Mouse (Mus musculus): ENCODE data around the gene Camk2n1. TPM values are rescaled to one million over a fixed set of nuclear protein-coding genes. Genes with fewer than 3 reads are reported as not detected.
A peak's percentile ranks its signal among the peaks of the same experiment; 100 is the strongest.

Camk2n1 gene
- polyA plus RNA-seq, 1 experiment from 2014 or later, result 2.5 TPM

DNA sequence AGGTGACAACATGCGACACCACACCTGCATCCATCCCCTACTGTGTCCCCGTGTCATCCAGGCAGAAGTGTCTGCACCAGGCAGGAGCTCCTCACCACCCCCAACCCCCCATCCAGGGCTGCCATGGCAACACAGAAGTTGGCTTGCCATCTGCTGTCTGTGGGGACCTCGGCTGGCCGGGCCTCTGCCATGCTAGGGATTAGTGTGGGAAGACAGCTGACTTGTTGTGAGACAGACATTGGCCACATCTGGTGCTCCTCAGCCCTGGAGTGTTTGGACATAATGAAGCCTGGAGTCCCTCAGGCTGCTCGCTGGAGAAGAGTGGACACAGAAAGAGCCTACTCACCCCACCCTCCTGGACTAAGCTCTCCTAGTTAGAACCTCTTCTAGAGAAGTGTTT, 40.8 kb downstream of the Camk2n1 start:
- H3K9ac ChIP-seq (ENCODE audit: low read depth, low read length), result no peak overlapping the region
- no peaks in the 10 kb centered on the region for H3K27me3 ChIP-seq (replicated peaks; ENCODE audit: control insufficient read depth, insufficient read depth, low read length)
- H3K36me3 ChIP-seq (ENCODE audit: control insufficient read depth, insufficient read depth, low read length), result no peaks in the 10 kb centered on the region
- ATAC-seq (ENCODE audit: low read depth) (peak; percentile 86), DNase-seq (ENCODE audit: low spot score) (peak; percentile 85)
- H3K4me1 ChIP-seq (ENCODE audit: control insufficient read depth, insufficient read depth, low read length), result peaks cover 27% of the 10 kb centered on the region
- H3K4me2 ChIP-seq (ENCODE audit: low read depth, low read length), result no peak overlapping the region
- peaks cover 4% of the 10 kb centered on the region; the same call in 1 of the 2 replicates for H3K9me3 ChIP-seq (ENCODE audit: control insufficient read depth, low read length)
- no peak overlapping the region for H3K4me3 ChIP-seq (ENCODE audit: low read depth, low read length)
- no peak overlapping the region for H3K27ac ChIP-seq (replicated peaks; ENCODE audit: low read depth, low read length)
- WGBS, result 14% methylated on average over 5 of the region's 5 CpGs

DNA sequence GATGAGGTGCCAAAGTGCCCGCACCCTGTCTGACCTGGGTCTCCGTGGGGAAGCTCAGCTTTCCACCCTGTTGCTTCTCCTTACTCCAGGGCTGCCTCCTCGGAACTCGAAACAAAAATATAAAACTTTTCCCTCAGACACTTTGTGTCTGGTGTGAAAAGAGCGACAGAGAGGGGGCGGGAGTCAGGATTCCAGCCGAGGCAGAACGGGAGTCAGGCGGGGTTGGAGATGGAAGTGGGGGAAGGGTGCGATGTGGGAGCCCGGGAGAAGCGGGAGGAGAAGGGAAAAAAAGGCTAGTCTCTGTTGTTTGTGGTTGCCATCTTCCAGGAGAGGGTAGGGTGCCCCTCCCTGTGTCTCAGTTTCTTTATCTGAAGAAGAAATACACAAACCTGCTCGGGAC, 41.7 kb downstream of the Camk2n1 start:
- Histone ChIP-seq H3K4me2 (ENCODE audit: low read depth, low read length) (peak overlapping the region; percentile 32), H3K36me3 (ENCODE audit: control insufficient read depth, insufficient read depth, low read length) (no peaks in the 10 kb centered on the region), H3K4me3 (ENCODE audit: low read depth, low read length) (no peak overlapping the region), H3K9me3 (ENCODE audit: control insufficient read depth, low read length) (peaks cover 4% of the 10 kb centered on the region; the same call in 1 of the 2 replicates), H3K4me1 (ENCODE audit: control insufficient read depth, insufficient read depth, low read length) (peaks cover 27% of the 10 kb centered on the region), H3K9ac (ENCODE audit: low read depth, low read length) (no peak overlapping the region), H3K27ac (replicated peaks; ENCODE audit: low read depth, low read length) (no peak overlapping the region; the same call in 1 of the 2 replicates), H3K27me3 (replicated peaks; ENCODE audit: control insufficient read depth, insufficient read depth, low read length) (no peaks in the 10 kb centered on the region)
- DNase-seq (ENCODE audit: low spot score) (no peak), ATAC-seq (ENCODE audit: low read depth) (no peak)
- 6% methylated on average over 13 of the region's 13 CpGs for WGBS

- H3K36me3 ChIP-seq (ENCODE audit: control insufficient read depth, insufficient read depth, low read length), result no peaks in the 10 kb centered on the region
- H3K27me3 ChIP-seq (replicated peaks; ENCODE audit: control insufficient read depth, insufficient read depth, low read length), result no peaks in the 10 kb centered on the region
- peaks cover 27% of the 10 kb centered on the region for H3K4me1 ChIP-seq (ENCODE audit: control insufficient read depth, insufficient read depth, low read length)
- no peak overlapping the region for H3K4me2 ChIP-seq (ENCODE audit: low read depth, low read length)
- H3K27ac ChIP-seq (replicated peaks; ENCODE audit: low read depth, low read length), result no peak overlapping the region
- H3K9ac ChIP-seq (ENCODE audit: low read depth, low read length), result no peak overlapping the region
- no peak overlapping the region for H3K4me3 ChIP-seq (ENCODE audit: low read depth, low read length)
- DNase-seq (ENCODE audit: low spot score) (no peak), ATAC-seq (ENCODE audit: low read depth) (no peak)
- H3K9me3 ChIP-seq (ENCODE audit: control insufficient read depth, low read length), result peaks cover 4% of the 10 kb centered on the region; the same call in 1 of the 2 replicates
- 74% methylated on average over 16 of the region's 24 CpGs for WGBS
Observed at GRCm38 (mm10) chr4:138496746-138497520, 42.8 kb downstream of the Camk2n1 start.

GRCm38 (mm10) chr4:138499856-138500645, 45.9 kb downstream of the Camk2n1 start:
- no peak overlapping the region for H3K9ac ChIP-seq (ENCODE audit: low read depth, low read length)
- H3K27me3 ChIP-seq (replicated peaks; ENCODE audit: control insufficient read depth, insufficient read depth, low read length), result peaks cover 6% of the 10 kb centered on the region
- 80% methylated on average over 21 of the region's 21 CpGs for WGBS
- H3K4me2 ChIP-seq (ENCODE audit: low read depth, low read length), result no peak overlapping the region
- no peaks in the 10 kb centered on the region for H3K36me3 ChIP-seq (ENCODE audit: control insufficient read depth, insufficient read depth, low read length)
- peaks cover 4% of the 10 kb centered on the region; the same call in 1 of the 2 replicates for H3K9me3 ChIP-seq (ENCODE audit: control insufficient read depth, low read length)
- no peak overlapping the region for H3K27ac ChIP-seq (replicated peaks; ENCODE audit: low read depth, low read length)
- H3K4me1 ChIP-seq (ENCODE audit: control insufficient read depth, insufficient read depth, low read length), result peaks cover 14% of the 10 kb centered on the region
- no peak for ATAC-seq (ENCODE audit: low read depth)
- no peak for DNase-seq (ENCODE audit: low spot score)
- no peak overlapping the region for H3K4me3 ChIP-seq (ENCODE audit: low read depth, low read length)

GRCm38 (mm10) chr4:138501048-138501447, 46.9 kb downstream of the Camk2n1 start:
- DNase-seq (ENCODE audit: low spot score), result no peak
- 70% methylated on average over 5 of the region's 5 CpGs for WGBS
- H3K36me3 ChIP-seq (ENCODE audit: control insufficient read depth, insufficient read depth, low read length), result no peaks in the 10 kb centered on the region

GRCm38 (mm10) chr4:138504632-138505101, 50.6 kb downstream of the Camk2n1 start:
- Histone ChIP-seq H3K4me3 (ENCODE audit: low read depth, low read length) (no peak overlapping the region), H3K27me3 (replicated peaks; ENCODE audit: control insufficient read depth, insufficient read depth, low read length) (peaks cover 10% of the 10 kb centered on the region), H3K36me3 (ENCODE audit: control insufficient read depth, insufficient read depth, low read length) (no peaks in the 10 kb centered on the region), H3K27ac (replicated peaks; ENCODE audit: low read depth, low read length) (no peak overlapping the region), H3K9ac (ENCODE audit: low read depth, low read length) (no peak overlapping the region), H3K4me2 (ENCODE audit: low read depth, low read length) (peak overlapping the region; percentile 7; the same call in 1 of the 2 replicates), H3K9me3 (ENCODE audit: control insufficient read depth, low read length) (no peaks in the 10 kb centered on the region), H3K4me1 (ENCODE audit: control insufficient read depth, insufficient read depth, low read length) (no peaks in the 10 kb centered on the region)
- 2% methylated on average over 16 of the region's 16 CpGs for WGBS
- ATAC-seq (ENCODE audit: low read depth), result peak; percentile 42; the same call in 1 of the 2 replicates
- DNase-seq (ENCODE audit: low spot score), result peak; percentile 60

More at GRCm38 (mm10) chr4:138501048-138501447, 46.9 kb downstream of the Camk2n1 start:
- no peak overlapping the region for H3K4me3 ChIP-seq (ENCODE audit: low read depth, low read length)
- no peak overlapping the region for H3K27ac ChIP-seq (replicated peaks; ENCODE audit: low read depth, low read length)
- H3K4me1 ChIP-seq (ENCODE audit: control insufficient read depth, insufficient read depth, low read length), result peaks cover 4% of the 10 kb centered on the region
- H3K9ac ChIP-seq (ENCODE audit: low read depth, low read length), result no peak overlapping the region
- peaks cover 4% of the 10 kb centered on the region; the same call in 1 of the 2 replicates for H3K9me3 ChIP-seq (ENCODE audit: control insufficient read depth, low read length)
- H3K4me2 ChIP-seq (ENCODE audit: low read depth, low read length), result no peak overlapping the region
- peaks cover 10% of the 10 kb centered on the region for H3K27me3 ChIP-seq (replicated peaks; ENCODE audit: control insufficient read depth, insufficient read depth, low read length)
- no peak for ATAC-seq (ENCODE audit: low read depth)

DNA sequence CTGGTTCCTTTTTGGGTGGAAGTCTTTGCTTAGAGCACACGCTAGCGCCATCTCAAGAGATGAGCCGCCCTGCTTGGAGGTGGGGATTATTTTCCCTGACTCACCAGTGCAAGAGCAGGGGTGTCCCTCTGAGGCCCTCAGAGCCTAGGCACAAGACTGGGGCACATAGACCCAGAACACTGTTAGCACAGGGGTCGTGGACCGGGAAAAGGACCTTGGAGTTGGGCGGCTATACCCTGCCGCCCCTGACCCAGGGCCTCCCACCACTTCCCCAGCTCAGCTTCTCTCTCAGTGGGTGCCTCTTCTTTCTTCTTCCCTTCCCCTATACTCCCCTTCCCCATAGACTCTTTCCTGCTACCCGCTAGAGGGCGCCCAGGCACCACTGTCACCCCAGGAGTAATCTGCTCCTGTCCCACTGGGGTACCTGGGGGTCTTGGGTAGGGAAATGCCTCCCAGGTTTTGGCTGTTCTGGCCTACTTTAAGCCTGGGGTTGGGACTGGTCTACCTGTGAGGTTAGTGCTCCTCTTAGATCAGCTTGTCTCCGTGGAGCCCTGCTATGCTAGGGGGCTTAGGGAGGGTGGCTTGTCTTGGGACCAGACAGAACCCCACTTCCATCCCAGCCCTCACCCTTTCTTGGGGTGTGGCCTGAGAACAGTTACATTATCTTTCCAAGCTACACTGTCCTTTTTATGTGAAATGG, 51.2 kb downstream of the Camk2n1 start:
- no peak overlapping the region for H3K4me3 ChIP-seq (ENCODE audit: low read depth, low read length)
- no peaks in the 10 kb centered on the region for H3K4me1 ChIP-seq (ENCODE audit: control insufficient read depth, insufficient read depth, low read length)
- 6% methylated on average over 10 of the region's 10 CpGs for WGBS
- H3K9ac ChIP-seq (ENCODE audit: low read depth, low read length), result no peak overlapping the region
- H3K9me3 ChIP-seq (ENCODE audit: control insufficient read depth, low read length), result no peaks in the 10 kb centered on the region
- no peak for DNase-seq (ENCODE audit: low spot score)
- peaks cover 10% of the 10 kb centered on the region for H3K27me3 ChIP-seq (replicated peaks; ENCODE audit: control insufficient read depth, insufficient read depth, low read length)
- no peaks in the 10 kb centered on the region for H3K36me3 ChIP-seq (ENCODE audit: control insufficient read depth, insufficient read depth, low read length)
- peak overlapping the region; percentile 7; the same call in 1 of the 2 replicates for H3K4me2 ChIP-seq (ENCODE audit: low read depth, low read length)
- no peak overlapping the region for H3K27ac ChIP-seq (replicated peaks; ENCODE audit: low read depth, low read length)
- no peak for ATAC-seq (ENCODE audit: low read depth)

DNA sequence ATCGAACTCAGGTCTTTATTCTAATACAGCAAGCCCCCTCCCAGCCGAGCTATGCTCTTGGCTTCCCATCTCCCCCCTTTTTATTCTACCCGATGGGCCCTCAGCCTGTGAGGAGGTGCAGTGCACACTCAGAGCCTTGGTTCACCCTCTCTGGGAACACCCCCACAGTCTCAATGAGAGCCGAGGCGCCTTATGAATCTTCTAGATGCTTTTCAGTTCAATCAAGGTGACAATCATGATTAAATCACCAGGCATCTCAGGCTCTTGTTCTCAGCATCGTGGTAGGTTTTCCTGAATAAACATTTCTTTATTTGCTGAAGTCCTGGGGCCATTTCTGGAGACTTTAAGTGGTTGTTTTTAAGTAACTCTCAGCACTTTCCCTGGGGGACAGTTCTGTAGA, 53.8 kb downstream of the Camk2n1 start:
- Histone ChIP-seq H3K27me3 (replicated peaks; ENCODE audit: control insufficient read depth, insufficient read depth, low read length) (peaks cover 10% of the 10 kb centered on the region), H3K9me3 (ENCODE audit: control insufficient read depth, low read length) (no peaks in the 10 kb centered on the region), H3K36me3 (ENCODE audit: control insufficient read depth, insufficient read depth, low read length) (no peaks in the 10 kb centered on the region), H3K4me1 (ENCODE audit: control insufficient read depth, insufficient read depth, low read length) (no peaks in the 10 kb centered on the region), H3K4me3 (ENCODE audit: low read depth, low read length) (no peak overlapping the region), H3K9ac (ENCODE audit: low read depth, low read length) (no peak overlapping the region), H3K4me2 (ENCODE audit: low read depth, low read length) (no peak overlapping the region), H3K27ac (replicated peaks; ENCODE audit: low read depth, low read length) (no peak overlapping the region)
- ATAC-seq (ENCODE audit: low read depth) (no peak), DNase-seq (ENCODE audit: low spot score) (no peak)
- WGBS, result 57% methylated on average over 6 of the region's 6 CpGs

All from embryonic facial prominence, embryonic 14.5 days (tissue).